Mouse (Mus musculus) lung, embryonic 16.5 days (tissue): Measurements from ENCODE around the gene Nsg1. TPM values are rescaled to one million over a fixed set of nuclear protein-coding genes. Genes with fewer than 3 reads are reported as not detected.

ENCODE experiments used
- ATAC-seq: fragments of 200-750 bp; cut with Nextera tagmentation; 2 replicates; pipeline ENCODE4 v1.8.0; 2017; ENCODE audit warnings: low read depth, mild to moderate bottlenecking, moderate library complexity
- H3K27ac ChIP-seq: fragments of 300-500 bp; sonication (generic); 2 replicates; pipeline ENCODE4 v1.5.1; 2014; ENCODE audit warnings: mild to moderate bottlenecking, control low read depth, low read length
- H3K27me3 ChIP-seq: fragments of 300-500 bp; sonication (generic); 2 replicates; pipeline ENCODE4 v1.6.1; 2014; ENCODE audit warnings: low read depth, low read length, mixed read lengths; ENCODE audit not compliant: control insufficient read depth, insufficient read depth
- H3K36me3 ChIP-seq: fragments of 300-500 bp; sonication (generic); 2 replicates; pipeline ENCODE4 v1.6.1; 2014; ENCODE audit warnings: low read length; ENCODE audit not compliant: control insufficient read depth, insufficient read depth
- H3K4me1 ChIP-seq: fragments of 300-500 bp; sonication (generic); replicated peaks from 2 replicates; pipeline ENCODE4 v1.6.1; 2014; ENCODE audit warnings: low read length, mixed read lengths; ENCODE audit not compliant: control insufficient read depth, insufficient read depth
- H3K4me2 ChIP-seq: fragments of 300-500 bp; sonication (generic); 2 replicates; pipeline ENCODE4 v1.6.1; 2014; ENCODE audit warnings: low read depth, low read length, control low read depth
- H3K4me3 ChIP-seq: fragments of 300-500 bp; sonication (generic); 2 replicates; pipeline ENCODE4 v1.5.1; 2014; ENCODE audit warnings: mild to moderate bottlenecking, low read length, control low read depth
- H3K9ac ChIP-seq: fragments of 300-500 bp; sonication (generic); 2 replicates; pipeline ENCODE4 v1.6.1; 2014; ENCODE audit warnings: low read length, control low read depth
- H3K9me3 ChIP-seq: fragments of 300-500 bp; sonication (generic); 2 replicates; pipeline ENCODE4 v1.6.1; 2016; ENCODE audit warnings: low read length; ENCODE audit not compliant: control insufficient read depth
- WGBS: fragments of 180-500 bp; shearing (Covaris S2); extraction: QIAGEN DNeasy Blood & Tissue Kit; methylation state at CpG from one replicate; pipeline ENCODE4 v1.1.7; 2014; 5-methylcytosine and 5-hydroxymethylcytosine counted together
- polyA plus RNA-seq: library from polyadenylated mRNA; unstranded; fragments of >200 nt; fragmentation: Nextera tagmentation; extraction: Ambion mirVana; gene quantifications from 2 replicates; pipeline ENCODE4 v1.2.1, GENCODE M21; 2015

Gene Nsg1
- 64.9 and 66.1 TPM in 2 replicates for polyA plus RNA-seq

DNA sequence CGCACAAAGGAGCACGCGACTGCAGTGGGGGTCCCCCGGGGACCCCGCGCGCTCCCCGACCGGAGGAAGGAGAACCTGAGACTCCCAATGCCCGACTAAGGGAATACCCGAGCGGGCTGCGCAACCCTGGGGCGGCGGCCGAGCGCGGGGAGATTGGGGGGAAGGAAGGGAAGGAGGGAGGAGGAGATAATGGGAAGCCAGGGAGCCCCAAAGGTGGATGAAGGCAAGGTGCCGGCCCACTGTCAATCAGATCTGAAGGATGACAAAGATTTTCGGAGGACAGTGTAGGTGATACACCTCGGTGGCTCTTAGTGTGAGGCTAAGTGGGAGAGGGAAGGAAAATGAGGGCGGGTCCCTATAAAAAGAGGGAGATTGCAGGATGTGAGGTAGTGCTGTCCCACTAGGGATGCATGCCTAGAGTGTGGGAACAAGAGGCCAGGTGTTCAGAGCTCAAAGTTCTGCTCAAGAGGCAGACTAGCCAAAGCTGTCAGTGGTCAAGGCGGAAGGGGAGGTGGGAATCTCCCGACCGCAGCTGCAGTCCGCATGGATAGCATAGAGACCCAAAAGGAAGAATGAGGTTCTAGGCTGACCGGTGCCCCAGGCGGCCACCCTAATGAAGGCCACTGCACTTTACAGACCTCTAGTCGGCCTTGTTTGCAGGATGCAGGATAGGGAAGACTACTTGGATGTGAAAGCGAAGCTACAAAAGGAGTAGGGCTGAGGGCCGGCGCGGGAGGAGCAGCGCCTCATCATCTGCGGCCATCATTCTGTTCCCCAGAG lies at the start of gene Nsg1:
Nsg1 (minus strand) TSS at position 274 of the 780 bp plus-strand sequence.
- ATAC-seq = peak; percentile 13; the same call in 1 of the 2 replicates
- Histone ChIP-seq H3K4me3 (peak within 1 kb of the TSS; percentile 66), H3K9ac (peak within 1 kb of the TSS; percentile 71), H3K36me3 (0 out of 2 replicates have a peak, but pooled peaks cover 2% of the 10 kb centered on the region), H3K27ac (no peak within 1 kb of the TSS), H3K9me3 (no peaks in the 10 kb centered on the region), H3K4me2 (peak within 1 kb of the TSS; percentile 79), H3K4me1 (no peaks in the 10 kb centered on the region; the same call in 1 of the 2 replicates), H3K27me3 (peaks cover 12% of the 10 kb centered on the region)
- WGBS = 12% methylated on average over 33 of the region's 35 CpGs

DNA sequence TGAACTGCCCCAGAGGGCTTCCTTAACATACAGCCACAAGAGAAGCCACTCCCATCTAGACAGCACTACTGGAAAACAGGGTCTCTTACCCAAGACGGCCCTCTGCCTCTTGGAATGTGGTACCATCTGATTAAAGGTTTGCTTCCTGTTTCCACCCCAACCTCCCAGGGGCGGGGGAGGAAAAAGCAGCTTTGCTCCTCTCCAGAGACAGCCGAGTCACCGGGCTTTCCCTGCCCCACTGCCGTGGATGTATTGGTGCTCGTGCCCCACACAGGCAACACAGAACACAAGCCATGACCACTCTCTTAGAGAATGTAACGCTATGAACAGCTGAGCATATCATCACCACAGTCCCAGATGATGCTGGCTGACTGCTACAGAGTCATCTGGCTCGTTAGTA lies 49.3 kb upstream of the Nsg1 start:
- H3K4me2 ChIP-seq = no peak overlapping the region
- H3K4me1 ChIP-seq = no peaks in the 10 kb centered on the region
- H3K27ac ChIP-seq = no peak overlapping the region
- no peaks in the 10 kb centered on the region for H3K9me3 ChIP-seq
- no peaks in the 10 kb centered on the region for H3K27me3 ChIP-seq
- WGBS = 66% methylated on average over 8 of the region's 8 CpGs
- peaks cover 22% of the 10 kb centered on the region for H3K36me3 ChIP-seq
- H3K9ac ChIP-seq = no peak overlapping the region
- H3K4me3 ChIP-seq = no peak overlapping the region
- no peak for ATAC-seq

DNA sequence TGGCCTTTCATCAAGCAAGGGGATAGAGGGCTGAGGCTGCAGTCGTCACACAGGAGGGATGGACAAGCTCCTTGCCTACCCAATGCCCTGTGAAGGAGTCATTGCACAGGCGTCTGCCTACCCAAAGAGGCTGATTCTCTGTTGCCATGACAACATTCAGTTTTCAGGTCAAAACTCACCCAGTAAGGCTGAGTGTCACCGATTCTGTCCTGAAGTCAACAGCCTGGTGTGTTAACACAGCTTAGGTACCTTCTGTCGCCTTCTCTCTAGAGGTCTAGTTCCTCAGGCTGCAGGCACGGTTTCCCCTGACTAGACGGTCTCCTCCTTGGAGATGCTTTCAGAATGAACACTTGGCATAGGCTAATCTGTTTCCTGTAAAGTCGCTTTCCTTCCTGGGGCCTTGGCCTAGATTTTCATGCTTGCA lies 45.6 kb upstream of the Nsg1 start:
- 71% methylated on average over 7 of the region's 7 CpGs for WGBS
- peaks cover 20% of the 10 kb centered on the region for H3K36me3 ChIP-seq
- ATAC-seq = no peak

DNA sequence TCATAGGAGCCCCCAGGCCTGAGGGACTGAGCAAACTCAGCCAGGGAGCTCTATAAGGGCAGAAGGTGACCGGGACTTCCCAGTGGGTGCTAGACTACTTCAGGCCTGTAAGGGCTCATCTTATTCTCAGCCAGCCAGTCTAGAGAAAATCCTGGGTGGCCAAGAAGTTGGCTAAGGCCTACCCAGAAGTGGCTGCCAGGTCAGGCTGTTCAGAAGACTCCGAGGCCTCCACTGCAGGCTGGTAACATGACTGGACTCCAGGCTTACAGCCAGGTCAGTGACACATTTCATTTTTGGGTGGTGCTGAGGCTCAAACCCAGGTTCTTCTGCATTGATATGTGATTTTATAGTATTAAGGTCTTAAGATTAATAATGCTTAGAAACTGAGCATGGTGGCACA lies 40.0 kb upstream of the Nsg1 start:
- Histone ChIP-seq H3K4me3 (no peak overlapping the region), H3K27ac (no peak overlapping the region), H3K4me1 (no peaks in the 10 kb centered on the region), H3K9ac (no peak overlapping the region), H3K36me3 (peaks cover 21% of the 10 kb centered on the region), H3K27me3 (no peaks in the 10 kb centered on the region), H3K4me2 (no peak overlapping the region), H3K9me3 (no peaks in the 10 kb centered on the region)
- WGBS = 93% methylated on average over 2 of the region's 2 CpGs
- ATAC-seq = no peak

More for the DNA sequence above, 45.6 kb upstream of the Nsg1 start:
- Histone ChIP-seq H3K27me3 (no peaks in the 10 kb centered on the region), H3K4me2 (no peak overlapping the region), H3K4me3 (no peak overlapping the region), H3K4me1 (no peaks in the 10 kb centered on the region), H3K9me3 (no peaks in the 10 kb centered on the region), H3K9ac (no peak overlapping the region), H3K27ac (no peak overlapping the region)

DNA sequence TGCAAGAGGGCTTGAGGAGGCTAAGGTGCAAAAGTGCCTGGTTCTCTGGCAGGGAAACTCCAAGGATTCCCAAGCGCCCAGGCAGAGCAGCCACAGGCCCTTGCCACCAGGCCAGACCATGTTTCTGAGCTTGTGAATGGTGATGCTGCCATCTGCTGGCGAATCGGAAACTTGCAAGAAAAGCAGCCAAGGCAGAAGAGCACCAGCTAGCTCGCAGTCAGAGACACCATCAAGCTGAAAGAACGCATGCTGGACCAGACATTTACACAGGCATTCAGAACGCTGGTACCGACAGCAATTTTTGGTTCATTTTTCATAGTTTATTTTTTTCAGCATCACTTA lies 37.7 kb upstream of the Nsg1 start:
- Histone ChIP-seq H3K27ac (no peak overlapping the region), H3K4me2 (no peak overlapping the region), H3K4me3 (no peak overlapping the region), H3K9ac (no peak overlapping the region), H3K4me1 (no peaks in the 10 kb centered on the region), H3K36me3 (peaks cover 7% of the 10 kb centered on the region), H3K9me3 (no peaks in the 10 kb centered on the region), H3K27me3 (no peaks in the 10 kb centered on the region)
- WGBS = 19% methylated on average over 7 of the region's 7 CpGs
- peak; percentile 65 for ATAC-seq

DNA sequence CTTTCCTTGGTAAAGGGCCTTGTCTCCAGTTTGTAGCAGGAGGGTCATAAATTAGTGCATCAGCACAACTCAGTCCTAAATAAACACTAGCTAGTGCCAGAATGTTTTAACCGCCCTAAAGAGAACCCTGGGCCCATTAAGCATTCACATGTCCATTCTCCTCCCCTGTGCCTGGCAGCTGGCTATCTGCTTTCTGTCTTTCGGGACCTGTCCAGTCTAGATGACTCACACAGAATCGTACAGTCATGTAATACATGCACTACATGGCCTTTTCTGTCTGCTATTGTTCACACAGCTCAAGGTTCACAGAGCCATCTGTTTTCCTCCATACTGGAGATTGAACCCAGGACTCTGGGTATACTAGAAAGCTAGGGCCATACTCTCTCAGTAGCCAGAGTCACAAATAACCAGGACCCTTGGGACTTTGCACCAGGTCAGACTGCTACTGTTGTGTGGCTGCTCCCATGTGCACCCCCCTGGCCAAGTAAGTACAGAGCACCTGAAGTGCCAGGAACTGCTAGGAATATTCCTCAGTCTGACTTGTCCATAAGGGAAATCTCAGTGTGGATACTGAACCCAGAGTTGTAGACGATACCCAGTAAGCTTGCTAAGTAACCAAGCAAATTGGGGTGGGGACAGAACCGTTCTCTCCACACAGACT lies 37.2 kb upstream of the Nsg1 start:
- 72% methylated on average over 5 of the region's 5 CpGs for WGBS

DNA sequence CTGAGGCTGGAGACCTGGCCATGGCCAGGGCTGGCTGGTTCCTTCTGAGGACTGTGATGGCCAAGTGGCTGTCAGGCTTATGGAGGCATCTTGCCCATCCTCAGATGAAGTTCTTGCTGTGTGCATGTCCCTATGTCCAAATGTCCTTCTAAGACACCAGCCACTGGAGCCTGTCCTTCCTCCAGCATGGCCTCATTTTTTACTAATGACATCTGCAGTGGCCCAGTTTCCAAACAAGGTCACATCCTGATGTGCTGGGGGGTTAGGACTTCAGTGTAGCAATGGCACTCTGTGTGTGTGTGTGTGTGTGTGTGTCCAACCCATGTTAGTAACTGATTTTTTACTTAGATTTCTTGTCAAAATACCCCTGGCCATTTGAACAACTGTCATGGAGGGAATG lies 36.2 kb upstream of the Nsg1 start:
- H3K27ac ChIP-seq = no peak overlapping the region
- no peak overlapping the region for H3K4me3 ChIP-seq
- no peak for ATAC-seq
- no peaks in the 10 kb centered on the region for H3K4me1 ChIP-seq
- H3K4me2 ChIP-seq = no peak overlapping the region
- H3K36me3 ChIP-seq = 0 out of 2 replicates have a peak, but pooled peaks cover 3% of the 10 kb centered on the region
- no peak overlapping the region for H3K9ac ChIP-seq
- H3K27me3 ChIP-seq = no peaks in the 10 kb centered on the region
- no peaks in the 10 kb centered on the region for H3K9me3 ChIP-seq

More for the DNA sequence above, 37.2 kb upstream of the Nsg1 start:
- no peak for ATAC-seq
- peaks cover 5% of the 10 kb centered on the region for H3K36me3 ChIP-seq
- H3K9me3 ChIP-seq = no peaks in the 10 kb centered on the region
- H3K27ac ChIP-seq = no peak overlapping the region
- H3K4me3 ChIP-seq = no peak overlapping the region
- H3K9ac ChIP-seq = no peak overlapping the region
- H3K4me1 ChIP-seq = no peaks in the 10 kb centered on the region
- H3K4me2 ChIP-seq = no peak overlapping the region
- no peaks in the 10 kb centered on the region for H3K27me3 ChIP-seq

DNA sequence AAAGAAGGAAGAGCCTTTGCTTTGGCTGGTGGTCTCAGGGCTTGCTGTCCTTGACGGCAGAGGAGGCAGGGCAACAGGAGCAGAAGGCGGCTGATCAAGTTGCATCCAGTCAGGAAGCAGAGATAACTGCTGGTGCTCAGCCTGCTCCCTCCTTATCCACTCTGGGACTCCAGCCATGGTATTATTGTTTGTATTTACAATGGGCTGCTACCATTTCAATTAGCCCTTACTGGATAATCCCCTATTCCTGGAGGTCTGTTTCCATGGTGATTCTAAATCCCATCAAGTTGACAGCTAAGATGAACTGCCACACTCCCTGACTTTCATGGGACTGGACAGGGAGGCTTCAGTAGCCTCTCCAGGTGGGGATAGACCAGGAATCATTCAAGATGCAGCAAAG lies 35.2 kb upstream of the Nsg1 start:
- Histone ChIP-seq H3K36me3 (0 out of 2 replicates have a peak, but pooled peaks cover 3% of the 10 kb centered on the region), H3K9me3 (no peaks in the 10 kb centered on the region), H3K9ac (no peak overlapping the region), H3K27ac (no peak overlapping the region), H3K4me1 (no peaks in the 10 kb centered on the region), H3K27me3 (no peaks in the 10 kb centered on the region), H3K4me2 (no peak overlapping the region), H3K4me3 (no peak overlapping the region)
- ATAC-seq = no peak
- whole genome bisulfite sequencing = 53% methylated on average over 2 of the region's 2 CpGs

DNA sequence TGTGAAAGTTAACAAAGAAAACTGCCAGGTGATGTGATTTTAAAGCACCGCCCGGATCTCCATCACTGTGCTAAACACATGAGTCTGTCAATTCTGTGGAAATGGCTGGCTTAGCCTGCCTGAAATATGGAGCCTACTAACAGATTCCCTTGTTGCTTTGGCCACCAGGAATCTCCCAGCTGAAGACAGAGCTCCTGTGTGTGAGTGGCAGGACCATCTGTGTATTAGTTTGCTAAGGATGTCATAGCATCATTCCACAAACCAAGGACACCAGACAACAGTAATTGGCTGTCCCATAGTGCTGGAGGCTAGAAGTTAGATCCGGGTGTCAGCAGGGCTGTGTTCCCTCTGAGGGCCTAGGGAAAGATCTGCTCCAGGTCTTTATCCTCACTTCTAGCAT lies 31.2 kb upstream of the Nsg1 start:
- WGBS = 89% methylated on average over 3 of the region's 3 CpGs
- H3K36me3 ChIP-seq = no peaks in the 10 kb centered on the region

More for the DNA sequence above, 31.2 kb upstream of the Nsg1 start:
- no peak overlapping the region for H3K9ac ChIP-seq
- no peak overlapping the region for H3K4me2 ChIP-seq
- H3K4me1 ChIP-seq = no peaks in the 10 kb centered on the region
- H3K27me3 ChIP-seq = no peaks in the 10 kb centered on the region
- no peak for ATAC-seq
- H3K9me3 ChIP-seq = no peaks in the 10 kb centered on the region
- no peak overlapping the region for H3K4me3 ChIP-seq
- no peak overlapping the region for H3K27ac ChIP-seq
